Mouse (Mus musculus) skeletal muscle tissue, adult 2 months (tissue): ENCODE measurements at regions not wholly inside any gene's neighbourhood (a gene's known extent, or its start where the extent isn't known, plus 50 kb on each side); places are given as distances from the start of the nearest gene placed in this dataset.
A peak's percentile ranks its signal among the peaks of the same experiment; 100 is the strongest.

ENCODE experiments used
- DNase-seq: peaks from one replicate; pipeline ENCODE4 v3.0.0-alpha.2; 2012; ENCODE audit warnings: low read depth, low spot score

GRCm38 (mm10) chr12:106186501-106186900 lies 176.5 kb downstream of the Vrk1 start:
- DNase-seq, result no peak

DNA sequence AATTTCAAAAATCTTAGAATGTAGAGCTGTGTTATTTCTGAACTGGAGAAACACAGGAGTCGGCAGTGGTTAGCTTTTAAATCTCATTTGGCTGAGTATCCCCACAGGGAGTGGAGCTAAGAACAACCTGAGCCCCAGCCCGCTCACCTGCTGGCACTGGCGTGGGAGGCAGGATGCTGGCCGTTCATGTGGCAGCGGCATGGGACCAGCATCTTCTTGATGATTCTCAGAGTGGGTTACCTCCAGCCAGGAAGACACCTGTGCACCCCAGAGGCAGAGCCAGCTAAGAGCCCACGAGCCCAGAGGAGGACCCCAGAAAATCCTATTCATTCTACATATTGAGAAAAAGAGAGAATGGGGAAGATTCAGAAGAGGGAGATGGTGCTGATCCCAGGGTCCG lies 181.7 kb downstream of the Vrk1 start:
- no peak for DNase-seq

DNA sequence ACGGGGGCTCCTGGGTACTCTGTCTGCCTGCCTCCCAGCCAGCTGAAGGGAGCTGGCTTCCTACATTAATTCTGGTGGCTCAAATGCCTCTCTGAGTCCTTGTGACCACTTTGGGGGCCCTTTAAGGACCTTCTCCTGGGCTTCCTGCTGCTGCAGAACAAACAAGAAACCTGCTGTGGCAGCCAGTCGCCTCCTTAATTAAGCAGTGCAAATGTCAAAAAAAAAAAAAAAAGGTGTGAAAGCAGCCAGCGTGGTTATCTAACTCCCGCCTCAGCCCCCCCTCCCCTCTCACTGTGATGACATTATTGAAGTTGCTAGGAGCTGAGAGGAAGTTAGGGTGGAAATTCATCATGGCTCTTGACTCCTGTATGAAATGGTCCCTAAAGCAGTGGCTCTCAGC lies 189.3 kb downstream of the Vrk1 start:
- no peak for DNase-seq

GRCm38 (mm10) chr12:106203526-106203925 lies 193.5 kb downstream of the Vrk1 start:
- no peak for DNase-seq

GRCm38 (mm10) chr12:106210959-106211358 lies 200.9 kb downstream of the Vrk1 start:
- DNase-seq, result no peak

DNA sequence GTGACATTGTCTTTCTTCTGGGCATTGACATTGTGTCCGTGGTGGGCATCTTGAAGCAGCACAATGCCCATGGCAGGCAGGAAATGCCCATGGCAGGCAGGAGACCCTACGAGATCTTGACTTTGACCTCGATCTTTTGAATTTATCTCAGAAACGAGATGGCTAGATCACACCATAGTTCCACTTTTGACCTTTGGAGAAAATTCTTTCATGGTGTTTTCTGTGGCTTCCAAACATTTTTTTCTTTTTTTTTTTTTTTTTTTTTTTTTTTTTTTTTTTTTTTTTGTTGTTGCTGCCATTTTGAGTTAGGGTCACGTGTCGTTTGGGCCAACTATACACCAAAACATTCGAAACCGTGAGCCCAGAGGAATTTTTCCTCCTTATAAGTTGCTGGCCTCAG lies 201.5 kb downstream of the Vrk1 start:
- DNase-seq, result no peak

GRCm38 (mm10) chr12:106212397-106212796 lies 202.4 kb downstream of the Vrk1 start:
- no peak for DNase-seq

DNA sequence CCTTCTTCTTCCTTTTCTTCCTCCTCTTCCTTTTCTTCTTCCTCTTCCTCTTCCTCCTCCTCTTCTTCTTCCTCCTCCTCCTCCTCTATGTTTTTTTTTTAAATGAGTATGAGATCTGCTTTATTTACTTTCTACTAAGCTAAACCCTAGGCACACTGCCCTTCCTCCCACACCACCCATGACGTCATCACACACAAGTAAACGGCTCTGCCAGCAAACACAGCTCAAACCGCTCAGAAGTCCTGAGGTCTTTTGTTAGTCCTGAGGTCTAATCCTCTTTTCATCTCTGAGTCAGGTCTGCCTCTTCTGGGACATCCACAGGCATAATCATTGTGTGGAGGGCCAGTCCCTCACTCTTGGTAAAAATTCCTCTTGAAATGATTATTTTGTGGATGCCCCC lies 210.0 kb downstream of the Vrk1 start:
- no peak for DNase-seq

- no peak for DNase-seq
Measured at GRCm38 (mm10) chr12:106226276-106226675, 216.2 kb downstream of the Vrk1 start.

GRCm38 (mm10) chr12:106226776-106227562 lies 216.9 kb downstream of the Vrk1 start:
- no peak for DNase-seq

DNA sequence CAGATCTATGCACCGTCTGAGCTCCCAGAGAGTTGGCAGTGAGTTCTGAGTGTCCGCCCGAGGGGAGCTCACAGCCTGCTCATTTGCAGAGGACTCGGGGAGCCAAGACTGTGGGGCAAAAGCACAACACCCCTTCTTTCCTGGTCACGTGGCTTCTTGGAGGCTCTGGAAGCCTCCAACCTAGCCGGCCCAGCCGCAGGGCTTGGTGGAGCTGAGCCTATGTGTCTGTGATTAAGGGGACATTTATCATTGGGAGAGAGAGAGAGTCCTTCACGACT lies 217.5 kb downstream of the Vrk1 start:
- no peak for DNase-seq

DNA sequence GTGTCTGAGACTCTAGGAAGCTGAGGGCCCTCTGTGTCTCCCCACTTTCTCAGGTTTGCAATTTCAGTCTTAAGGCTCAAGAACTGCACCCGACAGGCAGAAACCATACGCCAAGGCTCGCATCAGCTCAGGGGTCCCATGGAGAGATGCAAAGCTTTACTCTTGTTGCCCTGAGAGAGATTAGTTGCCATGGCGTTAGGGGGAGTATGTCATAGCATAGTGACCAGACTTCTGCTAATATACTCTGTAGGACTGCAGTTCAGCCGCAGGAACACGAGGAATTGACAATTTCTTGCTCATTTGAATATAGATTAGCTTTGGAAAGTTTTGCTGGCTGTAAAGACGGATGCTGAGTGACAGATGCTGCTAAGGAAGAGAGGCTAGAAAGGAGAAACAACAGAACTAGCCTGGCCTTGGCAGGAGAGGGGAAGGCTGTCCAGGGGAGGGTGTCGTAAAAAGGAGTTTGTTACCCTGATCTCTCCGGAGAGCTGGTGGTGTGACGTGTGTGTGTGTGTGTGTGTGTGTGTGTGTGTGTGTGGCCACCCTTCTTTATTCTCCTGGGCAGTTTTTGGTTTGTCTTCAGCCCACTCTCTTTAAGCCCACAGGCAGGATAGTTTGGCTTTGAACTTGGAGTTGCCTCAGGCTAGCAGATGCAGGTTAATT lies 235.3 kb downstream of the Vrk1 start:
- DNase-seq, result no peak

DNA sequence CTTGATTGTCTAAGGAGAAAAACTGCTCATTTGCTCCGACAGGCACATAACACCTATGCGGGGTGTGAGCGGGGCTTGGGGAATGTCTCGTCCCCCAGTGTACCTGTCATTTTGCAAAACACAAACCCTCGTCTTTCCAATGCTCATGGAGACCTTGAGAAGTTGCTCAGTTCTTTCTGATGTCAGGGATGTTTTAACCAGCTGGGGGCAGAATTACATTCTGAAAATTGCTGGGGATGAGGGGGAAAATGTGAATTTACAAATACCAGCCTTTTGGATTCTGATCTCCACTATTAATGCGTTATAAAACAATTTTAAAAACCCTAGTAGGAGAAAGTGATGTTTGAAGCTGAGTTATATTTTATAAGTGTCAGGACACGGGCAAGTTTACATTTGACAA lies 263.6 kb downstream of the Vrk1 start:
- no peak for DNase-seq

- DNase-seq, result peak; percentile 28
Measured at GRCm38 (mm10) chr12:106277886-106278285, 267.9 kb downstream of the Vrk1 start.

DNA sequence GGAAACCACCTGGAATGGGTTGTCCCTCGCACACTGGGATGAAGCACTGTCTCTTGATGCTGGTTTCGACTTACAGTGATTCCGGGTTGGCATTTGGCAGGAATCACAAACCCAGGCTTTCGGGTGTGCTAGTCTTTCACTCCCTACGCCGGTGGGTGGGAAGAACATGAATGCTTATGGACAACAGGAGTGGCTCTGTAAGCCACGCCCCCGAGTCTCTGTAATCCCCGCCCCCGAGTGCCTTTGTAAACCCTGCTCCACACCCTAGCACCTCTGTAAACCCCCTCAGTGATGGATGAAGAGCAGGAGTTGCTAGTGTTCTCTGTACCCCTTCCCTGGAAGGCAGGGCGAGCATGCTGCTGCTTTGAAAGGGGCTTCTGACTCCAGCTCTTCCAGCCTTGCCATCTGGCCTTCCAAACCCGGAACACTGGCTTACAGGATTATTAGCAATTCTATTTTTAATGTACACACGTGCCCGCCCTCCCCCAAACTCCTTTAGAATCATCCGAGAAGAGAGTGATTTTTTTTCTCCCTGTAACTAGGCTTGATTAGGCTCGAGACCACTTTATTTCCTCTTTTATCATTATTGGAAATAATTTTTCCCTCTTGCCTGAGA lies 272.6 kb downstream of the Vrk1 start:
- no peak for DNase-seq

GRCm38 (mm10) chr12:106284814-106285213 lies 274.8 kb downstream of the Vrk1 start:
- no peak for DNase-seq

DNA sequence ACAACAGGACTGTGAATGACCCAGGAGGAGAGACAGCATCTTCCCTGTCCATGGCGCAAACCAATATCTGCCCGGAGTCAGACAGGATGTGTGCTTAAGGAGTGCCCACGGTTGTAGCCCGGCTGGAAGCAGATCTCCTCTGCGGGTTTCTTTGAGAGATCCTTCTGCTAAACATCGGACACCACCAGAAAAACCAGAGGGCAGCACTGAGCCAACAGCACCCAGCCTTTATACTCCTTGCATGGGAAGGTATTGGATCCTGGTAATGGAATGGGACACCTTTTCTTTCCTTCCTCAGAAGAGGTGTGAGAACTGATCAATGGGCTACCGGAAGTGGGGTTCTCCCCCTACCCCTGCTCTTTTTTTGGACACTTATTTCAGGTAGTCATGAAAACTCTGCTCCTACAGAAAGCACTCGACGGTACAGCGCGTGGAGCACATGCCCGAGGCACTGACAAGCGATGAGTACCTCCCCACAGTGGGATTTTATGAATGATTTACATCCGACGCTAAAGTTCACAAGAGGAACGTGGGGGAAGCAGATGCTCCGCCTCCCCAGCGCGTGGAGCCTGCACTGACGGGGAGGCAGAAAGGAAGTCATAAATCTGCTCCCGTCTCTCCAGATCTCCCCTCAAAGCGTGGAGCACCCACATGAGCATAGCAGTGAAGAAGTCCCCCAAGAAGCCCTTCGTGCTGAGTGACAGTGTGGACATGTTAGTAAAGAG lies 278.9 kb downstream of the Vrk1 start:
- DNase-seq, result no peak

DNA sequence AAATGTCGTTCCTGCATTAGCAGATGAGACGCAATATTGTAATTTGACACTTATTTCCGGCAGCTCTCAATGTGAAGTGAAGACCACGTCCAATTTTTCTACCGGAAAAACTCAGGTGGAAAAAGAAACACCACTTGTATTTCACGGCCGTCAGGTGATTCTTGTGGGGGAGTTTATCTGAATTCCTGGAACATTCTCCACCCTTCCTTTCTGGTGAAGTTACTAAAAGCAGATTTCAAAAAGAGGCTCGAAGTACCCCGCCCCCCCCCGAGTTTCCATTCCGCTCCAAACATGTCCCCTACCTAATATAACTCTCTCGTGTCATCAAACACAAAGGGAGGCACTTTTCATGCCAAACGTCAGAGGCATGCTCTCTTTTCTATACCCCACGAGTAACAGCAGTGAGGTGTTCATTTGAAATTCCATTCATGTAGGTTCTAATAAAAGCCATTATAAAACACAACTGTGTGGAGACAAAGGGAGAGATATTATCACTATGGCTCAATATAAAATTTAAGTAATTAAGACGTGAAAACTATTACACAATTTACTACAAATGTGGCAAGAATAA lies 281.5 kb downstream of the Vrk1 start:
- DNase-seq, result no peak

DNA sequence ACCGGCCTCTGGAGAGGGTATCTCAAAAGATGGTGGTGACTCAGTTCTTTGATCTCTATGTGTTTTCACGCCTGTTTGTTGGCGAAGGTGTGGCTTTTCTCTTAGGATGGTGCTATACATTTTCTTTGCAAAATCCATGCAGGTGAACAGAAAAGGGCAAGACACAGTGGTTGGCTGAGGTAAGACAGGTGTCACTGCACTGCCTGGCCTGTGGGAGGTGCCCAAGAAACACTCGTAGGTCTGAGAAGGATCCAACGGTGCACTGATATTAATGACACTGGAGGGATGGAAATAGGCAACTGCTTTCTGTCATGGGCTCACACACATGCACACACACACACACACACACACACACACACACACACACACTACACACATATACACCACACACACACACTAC lies 283.1 kb downstream of the Vrk1 start:
- no peak for DNase-seq

DNA sequence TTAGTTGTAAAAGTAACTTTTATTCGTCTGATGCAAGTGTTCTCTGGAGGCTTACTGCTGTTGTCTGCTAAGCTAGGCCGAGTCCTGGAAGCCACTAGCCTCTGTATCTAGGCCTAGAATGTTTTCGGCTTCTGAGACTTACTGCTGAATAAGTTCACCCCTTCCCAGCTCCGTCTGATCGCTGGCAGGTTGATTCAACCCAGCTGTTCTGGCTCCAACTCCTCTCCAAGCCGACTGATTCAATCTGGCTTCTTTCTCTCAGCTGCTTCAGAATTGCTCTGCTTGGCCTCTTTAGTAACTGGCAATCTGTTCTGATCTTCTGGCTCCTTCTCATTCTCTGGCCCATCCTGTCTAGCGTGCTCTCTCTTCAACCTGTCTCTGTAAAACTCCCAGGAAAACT lies 285.6 kb downstream of the Vrk1 start:
- DNase-seq, result no peak

- no peak for DNase-seq
Measured at GRCm38 (mm10) chr12:106302617-106303016, 292.6 kb downstream of the Vrk1 start.

- DNase-seq, result no peak
Measured at GRCm38 (mm10) chr12:106308291-106308955, 298.4 kb downstream of the Vrk1 start.
